Mouse (Mus musculus) ES-E14 (cell line): ENCODE measurements around the gene S100a16. TPM values are rescaled to one million over a fixed set of nuclear protein-coding genes. Genes with fewer than 3 reads are reported as not detected.

Experiments used
- DNase-seq: peaks from one replicate; pipeline ENCODE4 v3.0.0-alpha.2; 2013; ENCODE audit warnings: low read depth, low spot score
- H3K27ac ChIP-seq: 2 replicates; pipeline ENCODE4 v1.5.1; 2012; ENCODE audit warnings: low read depth, mild to moderate bottlenecking, low read length, moderate library complexity, mixed read lengths; ENCODE audit not compliant: poor library complexity, insufficient read depth, severe bottlenecking
- H3K36me3 ChIP-seq: 2 replicates; pipeline ENCODE4 v1.6.1; 2012; ENCODE audit warnings: mild to moderate bottlenecking, low read length, moderate library complexity, mixed read lengths; ENCODE audit not compliant: control insufficient read depth, poor library complexity, insufficient read depth, severe bottlenecking
- H3K4me1 ChIP-seq, 2 experiments: fragments of 150-350 bp in 1 of 2; sonication (generic) in 1 of 2; 2 replicates each; pipeline ENCODE4 v1.6.1; 2012; ENCODE audit warnings: low read length in 2 of 2, mild to moderate bottlenecking in 1 of 2, mixed read lengths in 1 of 2; ENCODE audit not compliant: control insufficient read depth in 2 of 2, insufficient read depth in 2 of 2, poor library complexity in 1 of 2
- H3K4me3 ChIP-seq, 2 experiments: fragments of 150-350 bp in 1 of 2; sonication (generic) in 1 of 2; 2 replicates each; pipeline ENCODE4 v1.5.1; 2012; ENCODE audit warnings: low read length in 2 of 2, low read depth in 1 of 2, mild to moderate bottlenecking in 1 of 2, mixed read lengths in 1 of 2; ENCODE audit not compliant: insufficient read depth in 1 of 2, poor library complexity in 1 of 2, severe bottlenecking in 1 of 2
- H3K9ac ChIP-seq: 2 replicates; pipeline ENCODE4 v1.6.1; 2012; ENCODE audit warnings: low read depth, mild to moderate bottlenecking, low read length, mixed read lengths; ENCODE audit not compliant: poor library complexity, insufficient read depth, severe bottlenecking
- H3K9me3 ChIP-seq: fragments of 150-350 bp; sonication (generic); 2 replicates; pipeline ENCODE4 v1.6.1; 2012; ENCODE audit warnings: low read depth, mild to moderate bottlenecking, low read length; ENCODE audit not compliant: control insufficient read depth, insufficient read depth
- CHD2 ChIP-seq: IDR thresholded peaks from 2 replicates; pipeline ENCODE4 v1.6.1; 2014; ENCODE audit warnings: mild to moderate bottlenecking, low read depth, low read length, inconsistent platforms
- HCFC1 ChIP-seq: IDR thresholded peaks from 2 replicates; pipeline ENCODE4 v1.6.1; 2012; ENCODE audit warnings: low read length, inconsistent platforms, borderline replicate concordance; ENCODE audit not compliant: insufficient read depth
- MAFK ChIP-seq: IDR thresholded peaks from 2 replicates; pipeline ENCODE4 v1.6.1; 2014; ENCODE audit warnings: mild to moderate bottlenecking, low read depth, low read length, inconsistent platforms; ENCODE audit not compliant: insufficient read depth
- ZC3H11A ChIP-seq: IDR thresholded peaks from 2 replicates; pipeline ENCODE4 v1.6.1; 2012; ENCODE audit warnings: low read depth, mild to moderate bottlenecking, inconsistent platforms, low read length, borderline replicate concordance
- ZNF384 ChIP-seq: IDR thresholded peaks from 2 replicates; pipeline ENCODE4 v1.6.1; 2012; ENCODE audit warnings: low read depth, low read length, inconsistent platforms
- in situ Hi-C, 2 experiments: fragments of 600-800 bp; cut with MboI; formaldehyde crosslinking; loops; one replicate each; pipeline ENCODE4 v1.15.1; 2025; ENCODE audit warnings: low sequenced_read_pairs in 2 of 2, inconsistent platforms in 1 of 2; ENCODE audit not compliant: unreplicated experiment in 2 of 2
- total RNA-seq: library from RNA; depleted of rRNA; stranded (reverse); fragments of 300-350 nt; gene quantifications from 2 replicates; pipeline ENCODE4 v1.2.3, GENCODE M21; 2012

Gene S100a16
- total RNA-seq, 1 experiment = 3.2 TPM

DNA sequence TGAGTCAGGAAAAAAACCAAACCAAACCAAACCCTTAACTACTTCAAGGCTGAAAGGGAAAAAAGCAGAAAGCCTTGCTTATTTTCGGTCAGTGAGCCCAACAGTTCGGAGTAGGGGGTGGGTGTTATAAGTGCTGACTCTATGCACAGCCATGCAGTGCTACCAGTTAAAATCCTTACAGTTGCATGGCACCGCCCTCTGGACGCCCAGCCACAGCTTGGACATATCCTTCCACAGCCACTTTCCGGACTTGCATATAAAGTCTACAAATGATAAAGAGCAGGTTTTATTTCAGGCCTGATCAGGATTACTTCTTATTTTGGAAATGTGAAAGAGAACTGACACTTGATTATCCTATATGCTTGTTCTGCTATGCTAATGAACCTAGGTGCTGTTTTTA lies 31.8 kb upstream of the S100a16 start:
- no peak overlapping the region for H3K4me3 ChIP-seq
- no peak overlapping the region for H3K9ac ChIP-seq
- H3K36me3 ChIP-seq = peaks cover 30% of the 10 kb centered on the region
- in situ Hi-C loops = no loop called here
- no peaks in the 10 kb centered on the region for H3K9me3 ChIP-seq
- no peak for DNase-seq
- H3K4me1 ChIP-seq = 0 out of 4 replicates have a peak, but pooled peaks cover 2 to 3% of the 10 kb centered on the region in 2 experiments
- H3K27ac ChIP-seq = no peak overlapping the region
- TF ChIP-seq MAFK (no peak), ZNF384 (no peak), CHD2 (no peak), HCFC1 (no peak), ZC3H11A (no peak)

DNA sequence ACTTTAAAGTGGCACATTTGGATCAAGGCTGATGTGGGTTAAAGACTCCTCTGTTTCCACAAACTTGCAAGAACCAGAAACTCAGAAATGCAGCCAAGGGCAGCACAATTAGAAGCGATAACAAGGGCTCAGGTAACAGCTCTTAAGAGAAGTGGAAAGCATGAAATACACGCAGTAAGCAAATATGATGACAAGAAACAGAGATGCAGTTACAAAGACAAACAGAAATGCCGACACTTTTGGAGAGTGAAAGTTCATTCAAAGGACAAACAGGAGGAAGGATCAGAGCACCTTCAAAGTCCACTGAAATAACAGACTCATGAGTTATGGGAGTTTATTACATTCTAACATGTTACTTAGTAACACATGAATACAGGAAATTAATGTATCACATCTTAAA lies 30.7 kb upstream of the S100a16 start:
- no peaks in the 10 kb centered on the region for H3K9me3 ChIP-seq
- H3K27ac ChIP-seq = no peak overlapping the region
- in situ Hi-C loops = no loop called here
- H3K36me3 ChIP-seq = peaks cover 26% of the 10 kb centered on the region
- 0 out of 4 replicates have a peak, but pooled peaks cover 2 to 3% of the 10 kb centered on the region in 2 experiments for H3K4me1 ChIP-seq
- no peak for DNase-seq
- no peak for TF ChIP-seq CHD2
- no peak for TF ChIP-seq MAFK
- TF ChIP-seq HCFC1 = no peak
- no peak for TF ChIP-seq ZC3H11A
- TF ChIP-seq ZNF384 = no peak
- H3K4me3 ChIP-seq = no peak overlapping the region
- no peak overlapping the region for H3K9ac ChIP-seq

DNA sequence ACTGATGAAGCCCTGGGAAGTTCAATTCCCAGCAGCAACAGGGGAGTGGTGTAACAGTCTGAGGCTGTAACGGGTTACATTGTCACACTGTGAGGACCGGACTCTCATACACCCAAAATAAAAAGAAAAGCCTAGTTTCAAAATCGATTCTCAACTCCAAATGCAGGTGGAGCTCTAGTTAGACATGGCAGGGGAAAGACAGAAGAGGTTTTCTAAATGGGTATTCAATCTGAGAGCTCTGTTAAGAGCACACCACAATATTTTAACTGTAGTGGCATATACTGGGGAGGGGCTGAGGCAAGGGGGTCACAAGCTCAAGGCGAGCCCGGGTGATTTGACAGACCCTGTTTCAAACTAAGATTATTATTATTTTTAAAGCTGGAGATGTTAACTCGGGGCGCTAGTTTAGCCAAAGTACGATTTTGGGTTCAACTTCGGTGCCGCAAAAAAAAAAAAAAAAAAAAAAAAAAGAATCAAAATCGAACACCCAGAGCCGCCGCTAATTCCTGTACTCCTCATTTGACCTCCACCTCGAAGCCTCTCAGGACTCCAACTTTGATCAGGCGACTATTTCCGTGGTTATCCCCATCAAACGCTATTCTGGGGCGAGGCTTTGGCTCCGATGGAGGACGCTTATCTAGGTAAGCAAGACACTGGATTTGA lies 28.6 kb upstream of the S100a16 start:
- peaks cover 2 to 8% of the 10 kb centered on the region in 2 experiments; a peak in 1 of 4 replicates for H3K4me1 ChIP-seq
- H3K4me3 ChIP-seq = peak overlapping the region; percentile 95 to 98
- peak overlapping the region; percentile 100 for H3K9ac ChIP-seq
- H3K27ac ChIP-seq = peak overlapping the region; percentile 95
- TF ChIP-seq ZC3H11A = no peak
- TF ChIP-seq ZNF384 = peak; percentile 76
- H3K36me3 ChIP-seq = peaks cover 17% of the 10 kb centered on the region
- in situ Hi-C loops = no loop called here
- no peak for DNase-seq
- no peaks in the 10 kb centered on the region for H3K9me3 ChIP-seq

DNA sequence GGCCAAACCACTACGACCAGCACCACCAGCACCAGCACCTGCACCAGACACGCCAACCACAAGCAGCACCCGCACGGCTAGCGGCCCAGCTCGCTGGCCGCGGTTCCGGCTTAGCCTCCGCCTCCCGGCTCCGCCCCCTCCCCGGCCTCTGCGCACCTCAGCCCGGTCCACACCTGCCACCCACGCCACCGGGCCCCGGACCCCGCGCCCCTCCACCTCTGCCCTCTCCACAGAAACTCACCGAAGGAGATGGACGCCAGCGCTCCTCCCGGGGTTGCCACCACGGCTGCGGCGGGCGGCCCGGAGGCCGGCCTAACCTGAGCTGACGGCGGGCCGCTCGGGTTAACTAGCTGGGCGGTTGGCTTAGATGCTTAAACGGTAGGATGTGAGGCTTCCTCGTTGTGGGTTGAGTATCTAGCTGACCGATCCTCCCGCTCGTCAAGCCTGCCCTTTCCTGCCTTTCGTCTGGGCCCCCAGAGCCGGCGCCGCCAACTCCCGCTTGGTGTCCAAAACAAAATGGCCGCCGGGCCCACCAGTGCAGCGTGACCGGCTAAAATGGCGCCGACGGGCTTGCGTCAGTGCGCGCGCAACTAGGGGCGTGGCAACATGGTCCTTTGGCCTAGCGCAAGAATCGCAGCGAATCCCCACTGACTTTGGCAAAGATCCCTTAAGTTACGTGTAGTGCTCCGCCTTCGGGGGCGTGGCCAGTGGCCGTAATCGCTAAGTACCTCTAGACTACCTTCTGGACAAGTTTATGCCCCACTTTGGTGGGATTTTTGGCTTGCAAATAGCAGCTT lies 27.9 kb upstream of the S100a16 start, which contains the start of gene Chtop:
Gene Chtop, minus strand, starts transcription at position 549 of the 797 bp plus-strand sequence.
- Histone ChIP-seq H3K4me3 (peak within 1 kb of the TSS; percentile 95 to 98), H3K27ac (peak within 1 kb of the TSS; percentile 95), H3K9ac (peak within 1 kb of the TSS; percentile 100), H3K9me3 (no peaks in the 10 kb centered on the region), H3K4me1 (peaks cover 2 to 12% of the 10 kb centered on the region in 2 experiments; a peak in 1 of 4 replicates), H3K36me3 (peaks cover 17% of the 10 kb centered on the region)
- TF ChIP-seq ZNF384 (no peak), MAFK (no peak), HCFC1 (peak; percentile 13; the same call in 1 of the 2 replicates), ZC3H11A (peak; percentile 34), CHD2 (no peak)
- peak; percentile 99 for DNase-seq
- in situ Hi-C loops = no loop called here
